Mouse (Mus musculus): Measurements from ENCODE around the gene Vmn1r121.
"Not testable (repeated sequence)": the region's sequence is repeated elsewhere in the genome, so short reads cannot be mapped to it uniquely, and the experiment has no call there.

The Vmn1r121 gene

GRCm38 (mm10) chr7:21098413-21098812 lies at the start of gene Vmn1r121:
TSS of gene Vmn1r121 (minus strand) at chr7:21098513.
- not testable (repeated sequence) for DNase-seq (ENCODE audit: low read depth)

GRCm38 (mm10) chr7:21134028-21134427 lies 35.7 kb upstream of the Vmn1r121 start, which contains the start of gene Vmn1r122:
TSS of gene Vmn1r122 (minus strand) at chr7:21134128.
- not testable (repeated sequence) for DNase-seq (ENCODE audit: low read depth)

DNA sequence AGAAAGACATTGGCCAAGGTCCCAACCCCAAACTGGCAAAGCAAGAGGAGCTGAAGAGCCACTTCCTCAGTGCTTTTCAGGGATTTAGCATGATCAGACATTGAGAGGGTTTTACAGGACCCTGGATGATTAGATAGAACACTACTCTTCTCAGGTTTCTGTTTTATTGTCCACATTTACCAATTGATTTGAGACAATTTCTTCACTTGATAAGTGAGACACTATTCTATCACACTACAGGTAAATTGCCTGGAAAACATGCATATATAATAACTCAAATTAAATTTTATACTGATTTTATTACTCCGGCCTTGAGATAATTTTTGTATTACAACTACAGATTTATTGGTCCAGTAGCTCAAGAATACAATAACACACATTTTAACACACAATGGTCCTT lies 44.6 kb downstream of the Vmn1r121 start, which contains the start of gene Vmn1r120:
Gene Vmn1r120, minus strand, starts transcription at position 101 of the 400 bp plus-strand sequence.
- DNase-seq (ENCODE audit: low read depth) = not testable (repeated sequence)

Measured in naive thymus-derived CD4-positive, alpha-beta T cell, adult 2 months (primary cell).